Mouse (Mus musculus) retina, postnatal 1 day (tissue): ENCODE measurements at regions not wholly inside any gene's neighbourhood (a gene's known extent, or its start where the extent isn't known, plus 50 kb on each side); places are given as distances from the start of the nearest gene placed in this dataset.

ENCODE experiments used
- DNase-seq: peaks from one replicate; pipeline ENCODE4 v3.0.0-alpha.2; 2012

DNA sequence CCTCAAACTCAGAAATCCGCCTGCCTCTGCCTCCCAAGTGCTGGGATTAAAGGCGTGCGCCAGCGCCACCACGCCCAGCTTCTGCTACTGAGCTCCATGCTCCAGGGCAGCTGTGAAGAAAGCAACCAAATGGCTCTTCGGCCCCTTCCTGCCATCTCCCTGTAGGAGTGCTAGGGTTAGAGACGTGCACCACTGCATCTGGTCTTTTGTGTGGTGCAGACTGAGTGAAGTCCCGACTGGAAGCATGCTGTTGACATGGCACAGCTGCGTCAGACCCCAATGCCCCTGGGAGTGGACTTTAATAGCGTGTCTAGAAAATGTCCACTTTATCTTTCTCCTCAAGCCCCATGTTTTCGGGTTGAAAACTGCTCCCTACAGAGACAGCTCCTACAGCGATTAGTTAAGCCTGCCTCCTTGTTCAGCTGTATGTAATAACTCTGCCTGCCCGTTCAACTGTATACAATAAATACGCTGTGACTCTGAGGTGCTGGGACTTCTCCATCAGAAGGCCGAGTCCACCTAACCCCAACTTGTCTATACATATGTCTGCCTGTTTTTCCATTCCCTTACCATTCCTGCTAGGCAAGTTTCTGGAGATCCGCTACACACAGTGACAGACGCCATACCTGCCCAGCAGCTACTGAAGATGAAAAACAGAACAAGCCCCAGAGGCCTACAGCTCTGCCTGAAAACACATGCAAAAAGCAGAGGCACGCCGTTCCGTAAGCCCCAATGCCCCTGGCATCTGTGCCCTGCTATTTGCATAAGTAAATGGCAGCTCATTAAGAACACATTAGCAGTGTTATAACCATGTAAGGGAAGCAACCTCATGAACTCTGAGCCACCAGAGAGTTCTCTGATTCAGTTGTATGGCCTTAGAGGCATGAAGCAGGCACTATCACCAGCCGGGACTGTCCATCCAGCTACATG, 105.2 kb downstream of the Ier5 start:
- peak; percentile 38 for DNase-seq

DNA sequence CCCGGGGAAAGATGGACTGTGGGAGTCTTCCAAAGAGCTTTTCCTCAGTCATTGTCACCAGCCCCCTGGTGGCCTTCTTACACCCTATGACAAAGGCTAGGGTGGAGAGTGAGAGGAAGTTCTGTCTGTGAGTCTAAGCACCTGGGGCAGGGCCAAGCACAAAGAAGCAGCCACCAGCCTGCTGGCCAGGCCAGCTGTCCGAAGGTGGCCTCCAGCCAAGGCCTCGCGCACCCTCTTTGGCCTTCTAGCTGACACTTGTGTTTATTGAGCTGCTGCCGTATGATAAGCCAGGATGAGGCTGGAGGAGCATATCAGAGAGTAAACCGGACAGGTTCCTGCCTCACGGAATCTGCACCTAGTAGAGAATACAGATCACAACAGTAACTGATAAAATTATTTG, 99.0 kb upstream of the Cacna1e start:
- DNase-seq, result no peak

DNA sequence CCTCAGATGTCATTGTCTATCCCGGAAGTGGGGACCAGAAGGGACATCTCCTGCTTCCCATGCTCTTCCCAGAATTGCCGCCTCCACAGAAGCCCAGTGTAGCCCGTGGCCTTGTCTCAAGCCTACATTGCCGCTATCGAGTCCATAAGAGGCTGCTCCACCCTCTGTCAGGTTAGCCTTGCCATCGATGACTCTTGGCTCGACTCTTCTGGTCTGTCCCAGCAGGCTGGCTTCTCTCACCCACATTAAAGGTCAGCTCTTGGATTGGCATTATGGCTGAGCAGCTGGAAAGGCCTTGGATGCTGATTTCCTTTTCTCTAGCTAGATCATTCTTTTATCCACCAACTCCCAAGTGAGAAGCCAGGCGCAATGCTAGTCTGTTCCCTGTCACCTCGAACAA, 98.5 kb upstream of the Cacna1e start:
- no peak for DNase-seq

DNA sequence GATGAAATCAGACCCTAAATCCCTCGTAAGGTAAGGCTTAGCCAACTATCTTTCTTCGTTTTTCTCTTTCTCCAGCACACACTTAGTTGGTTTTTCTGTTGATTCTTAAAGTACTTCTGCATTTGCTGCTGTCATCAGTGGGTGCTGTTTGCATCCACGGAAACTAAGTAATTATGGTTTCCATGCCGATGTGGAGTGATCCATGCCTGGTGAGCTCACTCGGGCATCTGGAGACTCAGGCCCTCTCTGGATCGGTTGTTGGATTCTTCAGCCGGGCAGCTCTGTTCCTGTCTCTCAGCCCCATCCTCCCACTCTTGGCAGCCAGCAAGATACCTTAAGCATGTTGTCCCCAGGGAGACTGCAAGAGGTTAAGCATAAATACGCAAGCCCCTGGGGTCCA, 97.4 kb upstream of the Cacna1e start:
- no peak for DNase-seq

DNA sequence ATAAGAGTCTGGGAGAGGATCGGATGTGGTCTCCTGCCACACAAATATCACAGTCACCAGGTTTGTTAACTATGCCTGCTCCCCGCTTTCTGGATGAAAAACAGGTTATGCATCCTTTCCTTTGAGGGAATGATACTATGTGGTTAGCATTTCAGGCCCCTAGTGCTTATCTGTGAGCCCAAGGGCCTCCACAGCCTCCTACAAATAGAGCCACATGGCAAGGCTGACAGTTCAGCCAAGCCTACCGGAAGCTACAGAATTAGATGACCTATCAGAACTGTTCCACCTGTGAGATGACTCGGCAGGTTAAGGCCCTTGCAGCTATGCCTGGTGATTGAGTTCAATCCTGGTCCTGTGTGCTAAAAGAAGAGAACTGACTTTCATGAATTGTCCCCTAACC, 91.4 kb upstream of the Cacna1e start:
- no peak for DNase-seq

DNA sequence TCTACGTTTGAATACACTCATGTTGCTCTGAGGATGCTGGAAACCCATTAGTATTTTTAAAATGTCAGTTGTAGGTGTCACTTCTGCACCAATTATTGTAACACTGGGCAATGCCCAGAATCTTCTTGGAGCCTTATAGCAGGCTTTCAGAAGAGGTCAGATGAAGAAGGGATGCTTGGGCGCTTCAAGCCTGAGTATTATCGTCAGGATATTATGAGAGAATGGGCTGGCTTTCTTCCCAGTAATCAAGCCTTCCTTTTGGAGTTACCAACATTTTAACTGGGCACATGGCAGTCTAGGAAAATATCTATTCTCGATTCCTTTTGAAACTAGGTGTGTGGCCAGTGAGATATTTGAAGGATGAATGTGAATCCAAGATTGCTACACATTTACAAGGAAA, 77.0 kb upstream of the Cacna1e start:
- no peak for DNase-seq

DNA sequence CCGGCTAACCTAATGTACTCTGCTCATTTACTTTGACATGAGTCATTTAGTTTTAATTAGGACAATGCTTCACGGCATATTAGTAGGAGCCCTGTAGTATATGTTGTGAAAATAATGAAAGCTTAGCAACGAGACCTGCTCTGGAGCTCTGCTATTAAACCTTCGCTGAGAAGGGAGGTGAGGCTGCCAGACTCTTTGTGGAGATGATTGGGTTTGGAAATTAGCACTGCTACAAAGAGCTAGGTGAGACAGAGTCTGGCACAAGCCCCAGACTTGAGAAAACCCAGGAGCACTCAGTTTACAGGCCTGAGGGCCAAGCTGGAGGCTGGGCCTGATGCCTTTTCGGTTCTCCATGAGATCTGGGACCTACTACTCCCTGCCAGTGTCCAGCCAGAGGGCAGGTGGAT, 72.3 kb upstream of the Cacna1e start:
- DNase-seq, result no peak

DNA sequence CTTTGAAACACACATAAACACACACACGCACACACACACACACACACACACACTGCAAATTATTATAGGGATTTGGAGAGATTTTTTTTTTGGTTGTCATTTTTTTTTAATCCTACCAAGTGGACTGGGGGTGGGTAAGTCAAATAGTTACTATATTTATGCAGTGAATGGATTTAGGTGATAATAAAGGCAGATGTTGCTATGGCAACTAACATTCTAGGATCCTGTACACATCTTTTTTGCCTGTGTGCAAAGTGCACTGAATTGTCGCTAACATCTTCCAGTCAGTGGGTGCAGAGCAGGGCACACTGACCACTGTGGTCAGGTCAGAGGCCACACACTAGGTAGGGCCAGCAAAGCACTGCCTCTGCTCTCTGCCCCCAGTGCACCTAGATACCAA, 68.4 kb upstream of the Cacna1e start:
- no peak for DNase-seq
